Mouse (Mus musculus): ENCODE measurements around the gene Gm49486. TPM values are rescaled to one million over a fixed set of nuclear protein-coding genes. Genes with fewer than 3 reads are reported as not detected.

Gm49486 gene
- not detected for total RNA-seq (2021)
- polyA plus RNA-seq (2012; rRNA removed): not detected in 2 replicates
- long read RNA-seq: 0 reads

DNA sequence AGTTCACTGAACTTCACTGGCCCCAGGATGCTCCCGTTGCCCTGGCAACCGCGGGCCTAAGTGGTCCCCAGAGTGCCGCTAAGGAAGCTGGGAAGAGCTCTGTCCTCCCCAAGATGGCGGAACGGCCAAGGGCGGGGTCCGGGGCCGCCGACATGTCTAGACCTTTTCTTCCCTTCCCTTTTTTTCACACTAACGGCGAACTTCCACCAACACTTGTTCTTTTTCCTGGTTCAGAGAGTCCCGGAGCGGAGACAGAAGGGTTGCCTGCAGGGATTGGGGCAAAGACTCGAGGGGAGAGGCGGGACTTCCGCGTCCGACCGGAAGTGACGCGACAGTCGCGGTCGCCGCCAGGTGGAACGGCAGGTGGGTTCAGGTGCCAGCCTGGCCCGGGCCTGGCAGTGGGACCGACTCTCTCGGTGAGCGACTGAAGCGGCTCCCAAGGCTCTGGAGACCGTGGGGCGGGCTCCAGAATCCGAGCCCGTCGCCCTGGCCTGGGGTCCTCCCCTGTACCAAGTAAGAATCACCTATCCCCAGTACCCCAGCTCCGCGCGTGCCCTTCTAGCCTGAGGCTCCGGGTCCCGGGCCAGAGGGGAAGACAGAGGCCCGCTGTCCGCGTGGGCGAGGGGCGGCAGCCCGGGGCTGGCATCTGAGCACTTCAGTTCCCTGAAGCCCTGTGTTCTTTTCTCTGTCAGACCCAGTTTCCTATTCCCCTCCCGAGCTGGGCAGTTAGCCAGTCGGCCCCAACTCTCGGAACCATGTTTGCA is at the start of gene Gm49486, which contains the start of gene Pick1:
Gene Gm49486 (plus strand): TSS at position 334 of the 764 bp plus-strand sequence.
Gene Pick1 (plus strand): TSS at position 116 of the 764 bp plus-strand sequence.
- peak; percentile 89 for DNase-seq

DNA sequence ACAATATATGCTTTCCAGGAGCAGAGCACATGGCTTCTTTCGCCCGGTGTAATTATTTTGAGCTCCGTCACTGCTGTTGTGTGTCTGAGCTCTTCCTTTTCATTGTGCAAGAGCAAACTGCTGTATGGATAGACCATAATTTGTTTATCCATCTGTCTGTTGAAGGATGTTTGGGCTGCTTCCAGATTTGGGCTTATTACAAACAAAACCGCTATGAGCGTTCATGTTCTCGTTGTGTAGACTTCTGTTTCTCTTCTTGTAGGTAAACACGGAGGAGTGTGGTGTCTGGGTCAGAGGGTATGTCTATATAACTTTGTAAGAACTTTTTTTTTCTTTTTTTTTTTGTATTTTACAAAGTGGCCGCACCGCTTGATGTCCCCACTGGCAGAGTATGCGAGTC is 44.0 kb upstream of the Gm49486 start:
- no peak for DNase-seq

DNA sequence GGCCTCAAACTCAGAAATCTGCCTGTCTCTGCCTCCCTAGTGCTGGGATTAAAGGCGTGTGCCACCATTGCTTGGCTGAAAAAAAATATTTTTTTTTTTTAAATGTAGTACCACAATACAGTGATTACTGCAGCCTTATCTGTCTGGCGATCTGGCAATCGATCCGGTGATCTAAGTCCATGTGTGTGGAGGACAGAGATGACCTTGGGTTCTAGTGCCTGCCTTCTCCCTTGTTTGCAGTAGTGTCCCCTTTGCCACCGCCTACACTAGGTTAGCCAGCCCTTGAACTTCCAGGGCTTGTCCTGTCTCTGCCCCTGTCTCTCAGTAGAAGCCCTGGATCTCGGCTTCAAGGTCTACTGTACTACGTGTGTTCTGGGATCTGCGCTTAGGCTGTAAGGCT is 41.4 kb upstream of the Gm49486 start:
- no peak for DNase-seq

DNA sequence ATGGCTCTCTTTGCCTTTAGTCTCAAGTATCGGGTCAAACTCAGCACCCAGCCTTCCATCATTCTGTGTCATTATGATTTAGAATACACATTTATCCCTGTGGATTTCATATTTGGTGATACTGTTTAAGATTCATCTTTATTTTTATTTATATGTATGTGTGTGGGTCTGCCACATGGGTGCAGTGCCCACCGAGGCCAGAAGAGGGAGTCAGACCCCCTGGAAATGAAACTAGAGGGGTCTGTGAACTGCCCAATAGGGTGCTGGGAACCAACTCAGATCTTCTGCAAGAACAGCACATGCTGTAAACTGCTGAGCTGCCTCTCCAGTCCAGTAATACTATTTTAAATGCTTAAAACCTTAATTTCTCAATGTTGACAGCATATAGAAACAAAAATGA is 37.8 kb upstream of the Gm49486 start:
- DNase-seq: no peak

DNA sequence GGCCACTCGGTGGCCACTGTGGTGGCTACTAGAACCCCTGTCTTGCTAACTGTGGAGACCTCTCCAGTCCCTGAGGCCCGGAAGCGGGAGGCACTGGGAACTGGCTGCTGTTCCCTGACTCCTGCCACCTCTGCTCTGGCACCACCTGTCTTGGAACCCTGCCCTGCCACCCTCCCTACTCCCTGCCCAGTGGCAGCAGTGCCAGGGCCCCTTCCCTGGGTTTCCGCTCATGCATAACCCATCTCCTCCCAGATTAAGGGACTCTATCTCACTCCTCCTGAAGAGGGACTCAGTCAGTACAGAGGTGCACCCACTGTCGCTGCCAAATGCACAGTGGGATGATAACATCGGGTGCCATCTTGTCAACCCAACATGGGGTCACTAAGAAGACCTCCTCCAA is 36.7 kb upstream of the Gm49486 start:
- no peak for DNase-seq

DNA sequence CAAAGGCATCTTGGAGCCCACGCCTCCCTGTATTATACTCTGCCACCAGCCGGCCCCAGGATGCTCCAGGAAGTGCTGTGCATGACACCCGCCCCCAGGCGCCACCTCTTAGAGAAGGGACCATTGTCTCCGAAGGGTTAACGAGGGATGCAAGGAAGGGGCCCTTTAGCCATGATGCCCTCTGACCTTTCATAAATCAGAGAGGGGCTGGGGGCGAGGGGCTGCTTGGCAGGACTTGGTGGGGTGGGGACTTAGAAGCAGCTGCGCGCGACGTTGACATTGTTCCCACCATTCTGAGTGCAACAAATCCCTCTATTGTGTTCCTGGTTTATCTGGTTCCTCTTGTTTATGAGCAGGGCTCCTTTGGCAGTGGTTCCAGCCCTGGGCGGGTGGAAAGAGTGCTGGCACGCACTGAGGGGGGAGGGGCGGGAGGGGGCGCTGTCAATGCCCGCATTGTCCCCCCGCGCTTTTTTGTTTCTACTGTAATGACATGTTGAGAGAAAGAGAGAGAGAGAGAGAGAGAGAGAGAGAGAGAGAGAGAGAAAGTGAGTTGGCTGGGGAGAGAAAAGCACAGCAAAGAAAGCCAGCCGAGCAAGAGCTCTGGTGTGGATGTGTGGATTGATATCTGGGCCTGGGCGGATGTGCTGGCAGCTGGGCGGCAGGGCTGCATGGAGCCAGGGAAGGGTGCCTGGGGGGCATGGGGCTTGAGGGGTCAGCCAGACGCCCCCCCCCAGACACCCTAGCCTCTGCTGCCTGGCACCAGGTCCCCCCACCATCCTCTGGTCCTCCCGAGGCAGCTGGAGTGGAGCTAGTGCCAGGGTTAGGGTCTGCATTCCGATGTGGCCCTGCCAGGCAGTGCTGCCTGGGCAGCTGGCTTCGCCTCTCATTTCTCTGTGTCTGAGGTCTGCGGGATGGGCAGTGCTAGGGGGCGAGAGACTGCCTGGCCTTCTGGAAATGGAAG is 36.0 kb upstream of the Gm49486 start:
- DNase-seq: no peak

DNA sequence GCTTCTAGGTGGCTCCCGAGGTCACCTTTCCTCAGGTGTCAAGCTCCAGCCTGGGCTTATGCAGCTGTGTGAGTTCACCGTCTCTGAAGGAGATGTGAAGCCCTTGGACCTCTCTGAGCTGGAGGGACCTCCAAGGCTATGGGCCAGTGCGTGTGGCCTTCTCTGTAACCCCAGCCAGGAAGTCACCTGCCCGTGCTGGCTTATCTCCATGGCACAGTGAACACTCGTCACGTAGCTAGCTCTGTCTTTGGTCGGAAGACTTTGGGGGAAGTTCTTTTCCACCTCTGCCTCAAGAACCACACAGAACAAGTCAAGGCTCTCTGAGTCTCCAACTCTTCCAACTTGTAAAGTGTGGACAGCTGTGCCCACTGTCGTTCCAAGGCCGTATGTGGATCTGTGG is 35.1 kb upstream of the Gm49486 start:
- no peak for DNase-seq

DNA sequence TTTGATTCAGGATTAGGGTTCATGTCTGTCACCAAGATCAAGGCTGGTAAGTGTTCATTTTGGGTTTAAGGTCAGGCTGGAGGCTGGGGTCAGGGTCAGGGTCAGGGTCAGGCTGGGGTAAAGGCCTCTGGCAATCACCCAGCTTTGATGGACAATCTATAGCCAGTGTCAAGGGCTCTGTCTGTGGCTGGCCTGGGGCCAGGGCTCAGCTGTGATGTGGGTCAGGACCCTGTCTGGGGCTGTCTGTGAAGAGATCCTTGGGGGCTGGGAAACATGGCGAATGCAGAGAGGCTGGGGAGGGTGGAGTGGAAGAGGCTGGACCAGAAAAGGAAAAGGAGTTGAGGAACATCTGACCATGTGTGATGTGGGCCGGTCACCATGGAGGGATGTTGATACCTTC is 34.2 kb upstream of the Gm49486 start:
- DNase-seq: no peak

DNA sequence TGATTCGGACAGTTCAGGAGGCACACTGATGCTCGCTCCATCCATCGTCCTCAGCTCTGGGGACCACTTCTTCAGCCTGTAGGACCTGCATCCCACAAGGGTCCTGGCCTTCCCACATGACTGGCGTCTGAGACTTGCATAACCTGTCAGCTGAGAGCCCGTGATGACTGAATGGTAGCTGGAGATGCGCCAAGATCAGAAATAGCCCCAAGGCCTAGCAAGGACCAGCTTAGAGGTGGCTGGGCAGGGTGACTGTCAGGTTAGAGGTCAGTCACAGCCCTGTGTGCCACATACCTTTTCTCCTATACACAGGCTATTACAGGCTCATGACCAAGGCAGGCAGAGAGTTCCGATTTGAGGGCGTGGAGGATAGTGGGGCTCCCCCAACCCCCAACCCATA is 33.7 kb upstream of the Gm49486 start:
- peak; percentile 68 for DNase-seq

DNA sequence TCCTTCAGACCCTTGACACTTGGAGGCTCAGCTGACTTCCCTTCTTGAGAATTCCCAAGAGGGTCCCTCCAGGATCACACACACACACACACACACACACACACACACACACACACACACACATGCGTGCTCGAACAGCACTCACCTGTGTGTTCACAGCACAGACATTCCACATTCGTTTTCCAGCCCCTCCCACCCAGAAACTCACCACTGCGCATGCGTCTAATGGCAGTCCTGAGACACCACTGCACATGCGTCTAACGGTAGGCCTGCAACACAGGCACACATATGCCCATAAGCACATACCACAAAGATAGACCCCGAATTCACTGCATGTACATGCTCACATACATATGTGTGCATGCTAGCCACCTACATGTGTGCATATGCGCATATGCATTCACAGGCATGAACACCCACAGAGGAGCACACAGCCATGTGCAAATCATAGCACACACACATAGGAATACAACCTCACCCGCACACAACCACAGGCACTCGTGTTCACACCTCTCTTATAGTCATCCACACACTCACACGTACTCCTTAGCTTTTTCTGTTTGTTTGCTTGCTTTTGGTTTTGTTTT is 29.7 kb upstream of the Gm49486 start:
- no peak for DNase-seq

DNA sequence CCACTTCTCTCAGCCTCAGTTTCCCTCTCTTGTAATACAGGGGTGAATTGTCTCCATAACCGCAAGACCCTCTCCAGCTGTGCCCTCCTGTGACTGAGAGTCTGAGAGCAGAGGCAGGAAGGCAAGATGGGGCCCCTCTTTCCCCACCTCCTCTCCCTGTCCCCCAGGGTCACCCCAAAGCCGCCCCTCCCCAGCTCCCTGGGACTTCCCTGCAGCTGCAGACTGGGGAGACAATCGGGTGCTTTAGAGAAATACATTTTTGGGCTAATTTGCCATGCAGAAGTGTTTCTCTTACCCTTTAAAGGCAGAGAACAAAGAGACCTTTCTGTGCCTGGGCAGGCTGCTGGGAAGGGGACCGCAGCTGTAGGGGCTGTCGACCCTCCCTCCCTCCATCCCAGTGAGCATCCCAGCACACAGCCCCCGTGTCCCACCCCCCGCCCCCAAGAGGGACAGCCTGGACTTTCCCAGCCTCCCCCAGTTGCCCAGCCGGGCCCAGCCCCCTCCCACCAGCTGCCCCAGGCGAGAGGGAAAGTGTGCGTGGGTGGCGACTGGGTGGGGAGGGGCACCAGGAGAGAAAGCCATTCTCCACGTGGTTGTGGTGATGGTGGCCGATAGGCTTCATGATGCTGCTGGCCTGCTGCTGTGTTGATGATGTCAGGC is 27.6 kb upstream of the Gm49486 start:
- no peak for DNase-seq

DNA sequence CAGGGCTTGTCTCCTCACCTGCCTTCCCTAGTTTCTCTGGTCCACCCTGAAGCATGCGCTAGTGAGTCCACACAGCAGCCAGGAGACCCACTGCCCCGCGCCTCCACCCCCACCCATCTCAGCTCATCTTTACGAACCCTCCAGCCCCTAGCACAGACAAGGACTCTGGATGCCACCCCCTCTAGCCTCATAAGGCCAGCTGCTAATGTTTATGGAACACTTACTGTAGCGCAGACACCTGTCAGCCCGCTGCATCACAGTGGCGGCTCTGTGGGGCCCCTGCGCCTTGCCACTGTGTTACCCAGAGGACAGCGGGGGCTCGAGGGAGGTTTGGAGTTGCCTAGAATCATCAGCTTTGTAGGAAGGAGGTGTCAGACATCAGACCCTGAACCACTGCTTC is 26.6 kb upstream of the Gm49486 start:
- no peak for DNase-seq

DNA sequence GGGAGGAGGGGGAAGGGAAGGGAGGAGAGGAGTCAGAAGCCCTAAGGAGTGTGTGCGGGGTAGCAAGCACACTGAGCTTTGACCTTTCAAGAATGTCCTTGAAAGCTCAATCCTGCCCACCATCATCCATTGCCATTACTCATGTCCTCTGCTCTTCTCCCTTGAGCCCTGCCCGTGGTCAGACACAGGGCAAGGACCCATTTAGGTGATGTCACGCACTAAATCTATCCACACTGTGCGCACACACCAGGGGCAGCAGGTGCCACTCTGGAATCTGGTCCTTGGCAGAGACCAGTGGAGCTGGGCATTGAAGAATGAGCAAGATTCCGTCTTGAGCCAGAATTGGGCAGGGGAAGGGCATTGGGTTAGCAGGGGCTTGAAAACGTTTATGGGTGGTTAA is 21.0 kb upstream of the Gm49486 start:
- peak; percentile 83 for DNase-seq

DNA sequence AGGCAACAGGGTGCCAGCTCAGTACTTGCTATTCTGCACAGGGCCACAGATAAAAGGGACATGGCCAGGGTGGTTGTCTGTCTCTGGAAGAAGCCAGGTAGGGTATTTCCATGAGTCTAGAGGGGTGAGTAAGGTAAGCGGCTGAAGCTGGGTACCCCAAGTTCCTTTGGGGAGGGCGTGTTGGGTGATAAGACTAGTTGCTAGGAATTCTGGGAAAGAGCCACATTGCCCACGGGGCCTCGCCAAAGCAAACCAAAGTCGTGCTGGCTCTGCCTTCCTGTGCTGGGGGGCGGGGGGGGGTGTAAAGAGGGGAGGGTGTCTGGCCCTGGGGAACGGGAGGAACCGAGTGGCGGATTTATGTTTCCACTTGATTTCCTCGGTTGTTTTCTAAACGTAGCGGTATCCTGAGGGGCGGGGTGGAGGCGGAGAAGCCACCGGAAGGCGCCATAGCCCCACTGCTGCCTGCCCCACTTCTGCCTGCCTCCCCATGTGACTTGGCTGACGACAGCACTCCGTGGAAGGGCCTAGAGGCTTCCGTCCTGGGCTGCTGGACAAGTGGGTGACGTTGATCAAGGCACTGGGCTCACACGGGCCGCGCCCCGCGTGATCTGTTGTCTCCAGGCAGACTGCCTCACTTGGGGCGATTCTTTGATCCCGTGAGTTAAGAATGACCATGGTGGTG is 20.3 kb upstream of the Gm49486 start:
- peak; percentile 40 for DNase-seq

DNA sequence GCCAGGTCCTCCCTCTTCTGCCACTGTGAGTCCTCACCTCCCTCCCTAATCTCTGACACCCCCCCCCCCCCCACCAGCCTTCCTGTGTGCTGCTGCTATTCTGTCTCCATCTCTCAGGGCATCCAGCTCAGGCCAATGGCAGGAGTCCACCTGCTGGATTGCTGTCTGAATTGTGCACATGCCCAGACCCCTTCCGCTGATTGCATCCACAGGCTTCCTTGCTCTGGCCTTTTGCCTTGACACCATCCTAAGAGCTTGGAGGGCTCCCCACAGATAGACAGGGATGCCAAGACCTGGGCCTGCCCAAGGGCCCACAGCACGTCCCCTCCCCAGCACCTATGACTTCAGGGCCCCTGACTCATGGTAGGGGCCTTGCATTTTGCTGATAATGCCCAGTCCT is 18.8 kb upstream of the Gm49486 start:
- DNase-seq: no peak

DNA sequence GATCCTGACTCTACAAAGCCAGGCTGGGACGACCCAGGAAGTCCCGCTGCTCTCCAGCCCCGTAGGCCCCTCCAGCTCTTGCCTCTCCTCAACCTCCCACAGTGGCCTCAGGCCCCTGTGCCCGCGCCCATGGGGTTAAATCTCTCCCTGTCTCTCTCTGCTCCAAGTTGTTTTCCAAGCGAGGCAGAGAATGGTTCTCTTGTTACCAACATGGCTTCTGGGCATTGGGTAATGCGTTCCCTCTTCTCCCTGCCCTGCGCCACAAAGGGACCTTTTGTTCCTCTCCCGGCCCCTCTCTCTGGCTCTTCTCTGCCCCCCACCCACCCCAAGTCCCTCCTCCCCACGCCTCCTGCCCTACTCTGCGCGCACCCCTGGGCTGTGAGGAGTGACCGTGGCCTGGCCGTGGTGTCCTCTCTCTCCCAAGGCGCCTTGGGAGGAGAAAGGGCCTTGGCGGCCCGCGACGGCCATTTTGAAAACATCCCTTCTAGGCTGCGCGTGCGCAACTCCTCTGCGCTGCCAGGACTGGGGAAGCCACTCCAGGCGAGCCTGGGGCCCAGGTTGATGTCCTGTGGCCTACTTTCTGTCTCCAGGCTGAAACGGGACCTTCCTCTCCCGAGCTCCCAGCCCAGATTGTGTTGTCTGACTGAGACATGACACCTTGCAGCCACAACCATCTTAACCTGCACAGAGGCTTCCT is 16.3 kb upstream of the Gm49486 start:
- no peak for DNase-seq

DNA sequence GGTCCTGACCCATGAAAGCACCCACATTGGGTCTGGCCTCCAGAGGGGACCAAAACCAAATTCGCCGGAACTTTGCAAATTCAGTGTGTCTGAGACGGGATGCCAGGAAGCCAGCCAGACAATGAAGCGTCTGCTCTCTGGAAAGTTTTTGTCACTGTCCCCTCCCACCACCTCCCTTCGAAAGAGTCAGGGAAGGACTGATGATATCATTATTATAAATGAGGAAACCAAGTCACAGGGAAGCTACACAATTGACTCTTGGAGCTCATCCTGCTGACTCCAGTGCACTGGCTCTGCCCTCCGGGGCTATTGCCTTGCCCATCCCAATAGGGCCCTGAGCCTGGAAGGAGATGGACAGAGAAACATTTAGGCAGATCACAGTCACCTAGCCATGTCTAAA is 15.6 kb upstream of the Gm49486 start:
- no peak for DNase-seq

DNA sequence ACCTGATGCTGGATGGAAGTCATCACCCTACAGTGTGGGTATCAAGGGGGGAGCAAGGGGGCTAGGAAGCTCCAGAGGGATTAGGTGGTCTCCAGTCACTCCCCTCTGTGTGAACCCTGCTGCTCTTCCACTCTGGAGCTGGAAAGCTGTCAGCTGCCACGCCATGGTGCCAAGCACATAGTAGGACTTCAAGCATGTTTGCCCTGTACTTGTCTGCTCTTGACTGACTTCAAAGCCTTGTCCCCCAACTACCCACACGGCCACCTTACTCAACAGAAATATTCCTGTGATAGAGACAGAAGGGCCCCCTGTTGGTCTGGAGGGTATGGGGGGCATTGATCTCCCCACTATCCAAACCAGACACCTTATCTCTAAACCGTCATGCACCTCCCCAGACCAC is 13.0 kb upstream of the Gm49486 start:
- DNase-seq: no peak

DNA sequence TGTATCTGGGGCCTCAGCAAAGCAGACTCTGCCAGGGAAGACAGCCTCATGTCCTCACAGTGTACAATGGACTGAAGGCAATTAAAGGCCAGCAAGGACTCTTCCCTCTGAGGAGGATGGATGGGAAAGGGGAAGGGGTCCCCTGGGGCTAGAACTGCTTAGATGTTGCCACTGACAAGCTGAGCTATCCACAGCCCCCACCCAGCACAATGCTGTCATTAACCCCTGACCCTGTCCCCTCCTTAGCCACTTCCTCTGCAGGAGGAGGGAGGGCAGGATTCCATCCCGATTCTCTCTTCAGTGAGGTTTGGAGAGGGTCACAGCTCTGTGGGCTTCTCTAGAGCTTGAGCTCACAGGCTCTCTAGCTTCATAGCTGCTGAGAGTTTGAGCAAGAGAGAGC is 9.6 kb upstream of the Gm49486 start:
- no peak for DNase-seq

DNA sequence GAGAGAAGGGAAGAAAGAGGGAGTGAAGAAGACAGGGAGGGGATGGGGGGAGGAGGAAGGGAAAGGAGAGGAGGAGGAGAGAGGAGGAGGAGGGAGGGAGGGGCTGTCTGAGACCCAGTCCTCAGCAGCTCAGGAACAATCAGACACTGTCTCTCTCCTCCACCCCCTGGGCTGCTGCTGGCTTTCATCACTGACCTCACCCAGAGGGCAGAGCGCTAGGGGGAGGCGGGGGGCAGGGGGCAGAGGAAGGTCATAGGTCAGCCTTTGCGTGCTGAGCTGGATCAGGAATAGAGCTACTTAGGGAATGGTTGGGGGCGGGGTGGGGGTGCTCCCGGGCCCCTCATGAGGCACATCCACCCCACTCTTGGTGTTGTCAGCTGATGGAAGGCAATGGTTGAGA is 5.5 kb upstream of the Gm49486 start:
- DNase-seq: no peak

DNA sequence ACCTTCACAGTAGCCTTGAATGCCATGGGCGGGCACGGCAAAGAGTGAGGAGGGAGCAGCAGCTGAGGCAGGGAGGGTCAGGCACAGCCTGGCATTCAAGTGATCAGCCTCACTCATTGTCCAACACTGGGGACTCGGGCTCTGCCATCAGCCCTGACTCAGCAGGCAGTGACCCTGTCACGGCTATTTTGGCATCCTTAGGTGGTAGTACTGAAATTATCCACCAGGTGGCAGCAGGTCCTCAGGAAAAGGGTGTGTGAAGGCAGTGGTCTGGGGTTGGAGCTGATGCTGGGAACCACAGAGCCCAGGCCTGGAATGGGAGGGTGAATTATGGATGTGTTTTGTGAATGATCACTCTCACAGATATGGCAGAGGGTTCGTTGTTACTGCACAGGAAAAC is 4.5 kb upstream of the Gm49486 start:
- peak; percentile 92 for DNase-seq

Data from adrenal gland, adult 2 months (tissue).